Mouse (Mus musculus): ENCODE measurements around the gene Ell3.

GRCm38 (mm10) chr2:121441800-121442199 is 2.3 kb downstream of the Ell3 start:
- no peak for TF ChIP-seq CTCF (IDR thresholded peaks at IDR 0.05; ENCODE audit: low read depth, low read length)
- no peak for TF ChIP-seq POLR2A (IDR thresholded peaks at IDR 0.05; ENCODE audit: insufficient read depth, low read length)
- TF ChIP-seq EP300 (IDR thresholded peaks at IDR 0.05; ENCODE audit: insufficient read depth, low read depth, low read length) = no peak

All from ES-Bruce4 (cell line).